Mouse (Mus musculus): Measurements from ENCODE around the gene Opcml.

DNA sequence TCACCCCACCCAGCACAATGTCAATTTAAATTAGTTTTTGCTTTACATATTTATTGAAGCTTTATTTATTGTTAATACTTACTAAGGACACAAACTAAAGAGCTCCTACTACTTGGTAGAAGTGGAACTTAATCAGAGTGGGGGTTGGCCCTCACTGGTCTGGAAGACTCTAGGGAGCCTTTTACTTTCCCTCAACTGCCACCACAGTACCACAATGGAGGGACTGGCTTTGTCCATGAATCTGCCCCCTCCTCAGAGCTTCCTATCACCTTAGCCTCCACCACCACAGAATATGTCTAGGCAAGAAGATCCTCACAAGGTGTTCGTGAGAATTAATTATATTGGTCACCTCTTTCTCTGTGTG lies 465.3 kb downstream of the Opcml start:
- TF ChIP-seq ZC3H11A (IDR thresholded peaks at IDR 0.05; ENCODE audit: borderline replicate concordance, low read depth, low read length) = no peak
- no peak for TF ChIP-seq CHD2 (IDR thresholded peaks at IDR 0.05; ENCODE audit: low read depth, low read length)
- no peak for TF ChIP-seq HCFC1 (IDR thresholded peaks at IDR 0.05; ENCODE audit: borderline replicate concordance, insufficient read depth, low read length)
- TF ChIP-seq ZNF384 (IDR thresholded peaks at IDR 0.05; ENCODE audit: low read depth, low read length) = no peak
